Mouse (Mus musculus): ENCODE measurements around the gene B3glct. TPM values are rescaled to one million over a fixed set of nuclear protein-coding genes. Genes with fewer than 3 reads are reported as not detected.

The B3glct gene
- total RNA-seq, 2 experiments from 2014 or later = 6.7 to 7.0 TPM

- intact Hi-C loops (cut with DNase I) = no loop called here
- DNase-seq = no peak
Measured at GRCm38 (mm10) chr5:149661428-149661827, 16.6 kb upstream of the B3glct start.

DNA sequence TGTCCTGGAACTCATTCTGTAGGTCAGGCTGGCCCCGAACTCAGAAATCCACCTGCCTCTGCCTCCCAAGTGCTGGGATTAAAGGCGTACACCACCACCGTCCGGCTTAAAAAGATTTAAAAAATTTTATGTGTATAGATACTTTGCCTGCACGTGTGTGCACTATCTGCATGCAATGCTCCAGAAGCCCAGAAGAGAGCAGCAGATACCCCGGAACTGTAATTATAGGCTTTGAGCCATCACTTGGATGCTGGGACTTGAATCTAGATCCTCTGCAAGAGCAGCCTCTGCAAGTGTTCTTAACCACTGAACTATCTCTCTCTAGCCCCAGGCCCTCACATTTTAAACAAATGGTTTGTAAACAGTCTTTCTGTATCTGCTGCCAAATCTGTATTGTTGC is 15.1 kb upstream of the B3glct start:
- intact Hi-C loops (cut with DNase I) = no loop called here
- no peak for DNase-seq

- intact Hi-C loops (cut with DNase I) = no loop called here
- DNase-seq = no peak
Measured at GRCm38 (mm10) chr5:149663417-149663816, 14.6 kb upstream of the B3glct start.

DNA sequence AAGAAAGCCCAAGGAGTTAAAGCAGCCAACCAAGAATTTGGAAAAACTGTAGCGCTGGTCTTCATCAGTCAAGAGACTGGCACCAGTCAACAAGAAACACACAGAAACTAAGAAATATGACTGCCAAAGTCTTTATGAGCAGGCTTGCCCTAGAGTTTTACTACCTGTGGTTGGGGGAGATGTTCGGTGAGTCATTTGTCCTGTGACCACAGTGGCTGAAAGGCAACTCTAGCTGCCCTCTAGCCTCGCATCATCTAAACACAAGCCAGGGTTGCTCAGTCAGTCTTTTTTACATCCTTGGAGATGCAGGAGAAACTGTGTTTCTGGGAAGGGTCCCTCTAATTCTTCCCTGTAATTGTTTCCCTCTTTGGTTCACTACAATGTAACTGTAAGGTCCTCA is 834 bp upstream of the B3glct start:
- no peak for DNase-seq
- intact Hi-C loops (cut with DNase I) = no loop called here

DNA sequence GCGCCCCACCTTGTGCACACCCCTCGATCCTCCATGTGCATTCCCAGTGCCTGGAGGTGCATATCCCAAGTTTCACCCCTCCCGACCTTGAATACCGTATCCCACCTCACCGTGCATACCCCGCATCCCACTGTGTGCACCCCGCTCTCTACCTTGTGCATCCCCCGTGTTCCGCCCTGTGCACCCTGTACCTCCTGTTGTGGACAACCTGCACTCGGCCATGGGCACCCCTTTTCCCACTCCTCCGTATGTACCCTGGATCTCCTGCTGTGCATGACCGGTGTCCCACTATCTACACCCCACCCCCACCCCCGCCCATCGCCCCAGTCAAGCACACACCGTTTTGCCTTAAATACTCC is 939 bp downstream of the B3glct start:
- intact Hi-C loops (cut with DNase I) = no loop called here
- no peak for DNase-seq

GRCm38 (mm10) chr5:149679362-149679761 is 1.3 kb downstream of the B3glct start:
- no peak for DNase-seq
- intact Hi-C loops (cut with DNase I) = no loop called here

DNA sequence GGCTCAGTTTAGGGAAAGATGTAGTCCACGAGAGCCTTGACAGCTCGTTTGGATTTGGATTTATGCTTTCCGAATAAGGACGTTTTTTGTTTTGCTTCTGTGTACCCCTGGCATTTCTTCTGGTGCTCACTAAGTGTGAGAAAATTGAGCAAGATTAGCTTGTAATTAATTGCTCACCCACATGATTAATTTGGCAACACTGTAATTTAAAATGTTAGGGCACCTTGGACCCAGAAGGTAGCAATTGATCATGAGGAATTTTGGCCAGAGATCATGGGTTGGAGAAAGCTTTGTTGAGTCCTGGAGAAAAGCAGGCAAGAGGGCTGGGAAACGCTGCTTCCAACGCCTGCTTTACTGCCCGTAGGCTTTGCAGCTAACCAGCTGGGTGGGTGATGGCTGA is 1.9 kb downstream of the B3glct start:
- intact Hi-C loops (cut with DNase I) = no loop called here
- no peak for DNase-seq

- intact Hi-C loops (cut with DNase I) = no loop called here
- no peak for DNase-seq
Measured at GRCm38 (mm10) chr5:149680946-149681345, 2.9 kb downstream of the B3glct start.

DNA sequence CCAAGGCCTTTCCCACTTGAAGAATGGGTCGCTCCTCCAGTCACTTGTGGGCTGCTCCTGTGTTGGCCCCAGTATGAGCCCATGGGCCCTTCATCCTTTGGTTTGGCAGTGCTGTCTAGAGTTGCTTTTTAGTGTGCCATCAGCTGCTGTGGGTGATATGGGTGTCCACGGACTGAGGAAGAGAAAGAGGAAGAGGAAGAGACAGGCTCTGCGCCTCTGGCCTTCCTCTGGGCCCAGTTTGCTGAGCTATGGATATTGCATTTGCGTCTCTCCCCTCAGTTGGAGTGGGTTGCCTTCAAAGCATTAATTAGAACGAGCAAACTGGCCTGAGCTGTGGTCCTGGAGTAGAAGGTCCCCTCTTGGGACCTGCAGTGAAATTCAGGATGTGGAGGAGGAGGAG is 11.8 kb downstream of the B3glct start:
- intact Hi-C loops (cut with DNase I) = no loop called here

GRCm38 (mm10) chr5:149692548-149692947 is 14.5 kb downstream of the B3glct start:
- intact Hi-C loops (cut with DNase I) = no loop called here
- no peak for DNase-seq

More for the DNA sequence above, 11.8 kb downstream of the B3glct start:
- no peak for DNase-seq

- DNase-seq = no peak
- intact Hi-C loops (cut with DNase I) = no loop called here
Measured at GRCm38 (mm10) chr5:149693200-149693599, 15.2 kb downstream of the B3glct start.

GRCm38 (mm10) chr5:149693968-149694367 is 15.9 kb downstream of the B3glct start:
- intact Hi-C loops (cut with DNase I) = no loop called here
- no peak for DNase-seq

DNA sequence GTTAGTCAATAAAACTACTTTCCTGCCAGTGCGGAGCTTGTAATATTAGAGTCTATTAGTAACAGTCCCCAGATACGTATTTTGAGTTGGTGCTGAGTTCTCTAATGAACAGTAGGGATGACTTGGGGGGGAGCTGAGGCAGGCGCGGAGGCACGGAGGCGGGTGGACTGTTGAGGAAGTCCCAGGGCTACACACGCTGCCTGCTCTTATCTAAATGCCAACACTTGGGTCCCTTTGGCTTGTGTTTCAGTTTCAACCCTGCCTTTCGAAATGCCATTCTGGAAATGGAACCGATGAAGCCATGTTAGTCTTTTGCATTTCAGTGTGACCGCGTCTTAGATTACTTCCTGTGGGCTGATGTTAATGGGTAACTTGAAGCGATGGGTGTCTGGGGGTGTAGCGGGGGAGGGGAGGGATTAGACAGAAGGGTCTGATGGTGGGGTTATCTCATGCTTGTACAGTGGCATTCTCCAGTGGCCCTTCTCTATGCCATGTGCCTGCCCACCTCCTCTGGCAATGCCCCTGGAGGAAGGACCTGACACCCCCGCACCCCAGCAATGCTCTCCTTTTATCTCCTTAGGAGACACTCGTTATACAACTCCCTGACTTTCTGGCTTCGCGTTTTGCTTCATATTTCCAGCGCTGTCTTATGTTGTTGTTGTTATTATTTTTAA is 17.2 kb downstream of the B3glct start:
- intact Hi-C loops (cut with DNase I) = no loop called here
- no peak for DNase-seq

DNA sequence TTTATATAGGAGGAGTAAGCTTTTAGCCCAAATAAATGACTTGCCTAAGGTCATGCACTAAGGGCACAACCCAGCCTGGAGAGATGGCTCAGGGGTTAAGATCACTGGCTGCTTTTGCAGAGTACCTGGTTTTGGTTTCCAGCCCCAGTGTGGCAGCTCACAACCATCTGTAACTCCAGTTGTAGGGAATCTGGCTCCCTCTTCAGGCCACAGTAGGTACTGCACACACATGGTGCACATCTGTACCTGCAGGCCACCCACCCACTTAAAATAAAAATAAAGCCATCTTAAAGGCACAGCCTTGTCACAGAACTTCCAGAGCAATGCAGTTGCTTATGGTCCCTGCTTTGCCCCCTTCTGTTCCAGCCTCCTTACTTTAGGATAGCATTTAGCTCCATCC is 24.7 kb downstream of the B3glct start:
- intact Hi-C loops (cut with DNase I) = no loop called here
- DNase-seq = no peak

- no peak for DNase-seq
- intact Hi-C loops (cut with DNase I) = loop anchor here (10.0 kb wide), 1 partner anchor 313 kb away; no protein-coding TSS in a partner anchor
Measured at GRCm38 (mm10) chr5:149711545-149711944, 33.5 kb downstream of the B3glct start.

DNA sequence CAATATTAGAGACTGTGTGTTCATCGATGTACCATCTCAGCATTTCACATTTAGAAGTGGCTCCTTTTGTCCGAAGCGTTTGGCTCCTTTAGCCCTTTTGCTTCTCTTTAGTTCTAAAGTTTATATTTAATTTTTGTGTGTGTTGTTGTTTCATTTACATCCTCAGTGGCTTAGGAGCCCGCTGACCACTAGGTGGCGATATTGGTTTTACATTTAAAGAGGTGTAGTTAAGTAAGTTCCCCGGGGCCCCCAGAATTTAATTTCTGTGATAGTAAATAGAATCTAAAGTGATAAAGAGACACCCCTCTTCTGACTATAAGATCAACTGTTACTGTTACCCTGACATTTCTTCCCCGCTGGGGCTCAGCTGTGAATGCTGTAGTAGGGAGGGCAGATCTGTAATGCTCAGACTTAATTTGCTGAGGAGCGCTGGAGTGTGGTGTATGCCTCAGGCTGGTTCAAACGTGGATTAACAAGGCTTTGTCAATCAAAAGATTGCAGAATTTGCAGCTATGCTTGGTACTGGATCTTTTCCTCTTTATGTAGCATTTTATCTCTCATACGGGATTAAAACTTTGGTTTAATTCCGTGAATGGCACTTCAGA is 35.2 kb downstream of the B3glct start:
- intact Hi-C loops (cut with DNase I) = loop anchor here (2.0 to 10.0 kb wide), 2 partner anchors 138 to 312 kb away; no protein-coding TSS in a partner anchor
- peak; percentile 29 to 66 for DNase-seq

DNA sequence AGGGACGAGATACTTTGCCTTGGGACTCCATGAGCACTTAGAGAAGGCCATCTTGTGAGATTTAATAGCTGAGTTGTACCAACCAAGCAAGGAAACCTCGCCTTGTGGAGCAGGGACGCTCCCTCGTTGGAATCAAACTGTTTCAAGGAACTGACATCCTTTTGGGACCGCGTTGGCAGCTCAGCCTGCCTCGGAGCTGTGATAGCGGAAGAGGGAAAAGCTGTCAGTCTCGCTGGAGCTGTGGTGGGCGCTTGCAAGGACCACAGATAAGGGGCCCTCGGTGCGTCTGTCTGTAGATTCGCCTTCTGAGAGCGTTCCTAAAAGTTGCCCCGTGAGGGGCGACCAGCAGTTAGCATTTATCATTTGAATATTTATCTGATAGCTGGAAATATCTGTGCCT is 35.8 kb downstream of the B3glct start:
- no peak for DNase-seq
- intact Hi-C loops (cut with DNase I) = loop anchor here (2.0 to 10.0 kb wide), 2 partner anchors 137 to 311 kb away; no protein-coding TSS in a partner anchor

DNA sequence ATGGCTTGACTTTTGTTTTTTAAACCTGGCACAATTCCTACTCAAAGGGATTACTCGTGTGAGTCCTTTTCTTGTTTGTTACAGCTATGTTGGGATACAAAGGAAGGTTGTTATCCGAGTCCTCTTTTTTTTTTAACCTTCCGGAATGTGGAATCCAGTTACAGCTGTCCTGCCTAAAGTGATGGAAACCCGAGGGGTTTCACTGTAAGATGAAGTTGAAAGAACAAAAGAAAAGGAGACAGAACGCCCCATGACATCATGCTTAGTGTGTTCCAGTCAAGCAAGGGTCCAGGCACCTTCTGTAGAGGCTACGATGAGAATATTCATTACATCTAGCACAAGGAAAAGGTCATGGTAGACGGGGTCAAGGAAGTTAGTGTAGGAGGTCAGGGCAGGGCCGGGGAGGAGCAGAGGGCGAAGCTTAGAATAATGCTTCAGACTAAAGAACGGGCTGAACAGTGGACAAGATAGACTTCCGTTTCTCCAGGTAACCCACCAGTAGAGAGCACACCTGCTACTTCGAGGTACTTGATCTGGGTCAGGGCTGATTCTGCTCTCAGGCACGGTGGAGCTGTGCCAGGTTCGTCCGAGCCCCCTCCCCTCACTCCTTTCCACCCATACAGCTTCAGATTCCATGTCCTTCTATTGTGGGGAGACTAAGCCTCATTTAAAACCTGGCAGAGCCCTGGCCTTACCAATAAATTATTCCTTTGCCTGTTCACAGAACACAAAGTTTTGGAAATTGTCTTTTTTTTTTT is 37.7 kb downstream of the B3glct start:
- intact Hi-C loops (cut with DNase I) = loop anchor here (10.0 kb wide), 1 partner anchor 309 kb away; no protein-coding TSS in a partner anchor
- DNase-seq = no peak

GRCm38 (mm10) chr5:149716329-149716690 is 38.3 kb downstream of the B3glct start:
- intact Hi-C loops (cut with DNase I) = loop anchor here (10.0 kb wide), 1 partner anchor 308 kb away; no protein-coding TSS in a partner anchor
- DNase-seq = no peak

DNA sequence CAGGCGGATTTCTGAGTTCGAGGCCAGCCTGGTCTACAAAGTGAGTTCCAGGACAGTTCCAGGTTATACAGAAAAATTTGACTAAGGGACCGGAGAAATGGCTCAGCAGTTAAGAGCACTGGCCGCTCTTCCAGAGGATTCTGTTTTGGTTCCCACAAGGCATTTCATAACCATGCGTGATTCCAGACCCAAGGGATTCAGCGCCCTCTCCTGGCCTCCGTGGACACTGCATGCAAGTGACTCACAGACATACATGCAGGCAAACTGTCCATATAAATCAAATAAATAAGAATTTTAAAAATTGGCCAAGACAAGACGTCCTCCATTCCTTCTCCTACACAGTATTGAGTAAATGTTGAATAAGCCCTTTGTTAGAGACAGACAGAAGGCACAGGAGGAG is 53.7 kb downstream of the B3glct start:
- intact Hi-C loops (cut with DNase I) = no loop called here
- DNase-seq = no peak

DNA sequence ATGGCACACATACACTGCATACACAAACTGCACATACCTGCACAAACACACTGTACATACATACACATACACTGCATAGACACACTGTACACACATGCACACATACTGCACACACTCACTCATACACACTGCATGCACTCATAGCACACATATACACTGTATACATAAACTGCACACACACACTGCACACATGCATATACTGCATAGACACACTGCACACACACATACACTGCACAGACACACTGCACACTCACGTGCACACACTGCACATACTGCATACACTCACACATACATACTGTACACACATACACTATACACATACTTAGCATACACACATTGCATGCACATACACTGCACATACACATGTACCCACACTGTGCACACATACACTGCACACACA is 59.2 kb downstream of the B3glct start:
- intact Hi-C loops (cut with DNase I) = no loop called here
- DNase-seq = no peak

- DNase-seq = no peak
- intact Hi-C loops (cut with DNase I) = no loop called here
Measured at GRCm38 (mm10) chr5:149740145-149740544, 62.1 kb downstream of the B3glct start.

All from heart, postnatal 14 days (tissue).